Mouse (Mus musculus) limb, embryonic 14.5 days (tissue): ENCODE data around the gene Chmp5. TPM values are rescaled to one million over a fixed set of nuclear protein-coding genes. Genes with fewer than 3 reads are reported as not detected.
A peak's percentile ranks its signal among the peaks of the same experiment; 100 is the strongest.

ENCODE experiments used
- ATAC-seq: fragments of 200-750 bp; cut with Nextera tagmentation; 2 replicates; pipeline ENCODE4 v1.8.0; 2017; ENCODE audit warnings: low read depth, moderate number of reproducible peaks, moderate TSS enrichment; ENCODE audit not compliant: low FRiP score
- DNase-seq: peaks from one replicate; pipeline ENCODE4 v3.0.0-alpha.2; 2015; ENCODE audit warnings: low spot score
- H3K27ac ChIP-seq: fragments of 300-500 bp; sonication (generic); replicated peaks from 2 replicates; pipeline ENCODE4 v1.5.1; 2014; ENCODE audit warnings: low read depth, mild to moderate bottlenecking, low read length, moderate library complexity, mixed read lengths
- H3K27me3 ChIP-seq: fragments of 300-500 bp; sonication (generic); 2 replicates; pipeline ENCODE4 v1.6.1; 2014; ENCODE audit warnings: low read length, mixed read lengths; ENCODE audit not compliant: control insufficient read depth, insufficient read depth
- H3K36me3 ChIP-seq: fragments of 300-500 bp; sonication (generic); 2 replicates; pipeline ENCODE4 v1.6.1; 2014; ENCODE audit warnings: mild to moderate bottlenecking, low read length, moderate library complexity, mixed read lengths; ENCODE audit not compliant: control insufficient read depth, insufficient read depth
- H3K4me1 ChIP-seq: fragments of 300-500 bp; sonication (generic); 2 replicates; pipeline ENCODE4 v1.6.1; 2014; ENCODE audit warnings: antibody characterized with exemption, low read length, mixed read lengths; ENCODE audit not compliant: control insufficient read depth, insufficient read depth
- H3K4me2 ChIP-seq: fragments of 300-500 bp; sonication (generic); replicated peaks from 2 replicates; pipeline ENCODE4 v1.6.1; 2014; ENCODE audit warnings: low read depth, mild to moderate bottlenecking, low read length, moderate library complexity; ENCODE audit not compliant: severe bottlenecking
- H3K4me3 ChIP-seq: fragments of 300-500 bp; sonication (generic); replicated peaks from 2 replicates; pipeline ENCODE4 v1.5.1; 2014; ENCODE audit warnings: low read length
- H3K9ac ChIP-seq: fragments of 300-500 bp; sonication (generic); 2 replicates; pipeline ENCODE4 v1.6.1; 2014; ENCODE audit warnings: mild to moderate bottlenecking, low read depth, low read length, moderate library complexity; ENCODE audit not compliant: severe bottlenecking
- H3K9me3 ChIP-seq: fragments of 300-500 bp; sonication (generic); 2 replicates; pipeline ENCODE4 v1.6.1; 2016; ENCODE audit warnings: low read length; ENCODE audit not compliant: control insufficient read depth
- POLR2A ChIP-seq: fragments of 200-500 bp; IDR thresholded peaks from 2 replicates; pipeline ENCODE4 v1.8.0; 2012; ENCODE audit warnings: inconsistent platforms, mild to moderate bottlenecking, moderate library complexity, borderline replicate concordance; ENCODE audit not compliant: insufficient read depth, insufficient read length; ENCODE audit errors: extremely low read depth
- WGBS: fragments of 180-500 bp; shearing (Covaris S2); extraction: QIAGEN DNeasy Blood & Tissue Kit; methylation state at CpG from one replicate; pipeline ENCODE4 v1.1.7; 2014; 5-methylcytosine and 5-hydroxymethylcytosine counted together
- polyA plus RNA-seq, 2 experiments: library from polyadenylated mRNA; depleted of rRNA in 1 of 2; stranded (reverse) in 1 of 2; unstranded in 1 of 2; fragments of >200 nt; fragmentation: Nextera tagmentation in 1 of 2; extraction: Ambion mirVana in 1 of 2; gene quantifications; 2 replicates each; pipeline versions ENCODE4 v1.2.1 to v1.2.3; 2012 to 2014

Chmp5 gene
- polyA plus RNA-seq, 2 experiments = 76.2 to 101 TPM

DNA sequence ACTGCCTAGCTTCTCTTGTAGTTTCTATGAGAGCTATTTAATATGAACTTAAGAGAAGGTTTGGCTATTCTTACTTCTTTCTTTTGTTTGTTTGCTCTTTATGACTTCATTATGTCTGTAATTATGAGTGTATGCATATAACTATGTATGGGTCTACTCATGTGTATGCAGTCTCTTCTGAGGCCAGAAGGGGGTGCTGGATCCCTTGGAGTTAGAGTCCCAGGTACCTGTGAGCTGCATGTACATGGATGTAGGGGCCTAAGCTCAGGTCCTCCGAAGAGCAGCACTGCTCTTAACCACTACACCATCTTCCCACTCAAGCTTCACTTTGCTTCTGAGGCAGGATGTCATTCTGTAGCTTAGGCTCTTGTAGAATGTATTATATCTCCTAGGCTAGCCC, 5.3 kb downstream of the Chmp5 start:
- ATAC-seq (no peak), DNase-seq (no peak)
- Histone ChIP-seq H3K9me3 (no peaks in the 10 kb centered on the region), H3K4me1 (peaks cover 5% of the 10 kb centered on the region), H3K4me2 (no peak overlapping the region), H3K9ac (no peak overlapping the region), H3K36me3 (peaks cover 73% of the 10 kb centered on the region), H3K27me3 (no peaks in the 10 kb centered on the region), H3K4me3 (no peak overlapping the region), H3K27ac (no peak overlapping the region)
- 74% methylated on average over 1 of the region's 1 CpGs for WGBS
- no peak for TF ChIP-seq POLR2A

DNA sequence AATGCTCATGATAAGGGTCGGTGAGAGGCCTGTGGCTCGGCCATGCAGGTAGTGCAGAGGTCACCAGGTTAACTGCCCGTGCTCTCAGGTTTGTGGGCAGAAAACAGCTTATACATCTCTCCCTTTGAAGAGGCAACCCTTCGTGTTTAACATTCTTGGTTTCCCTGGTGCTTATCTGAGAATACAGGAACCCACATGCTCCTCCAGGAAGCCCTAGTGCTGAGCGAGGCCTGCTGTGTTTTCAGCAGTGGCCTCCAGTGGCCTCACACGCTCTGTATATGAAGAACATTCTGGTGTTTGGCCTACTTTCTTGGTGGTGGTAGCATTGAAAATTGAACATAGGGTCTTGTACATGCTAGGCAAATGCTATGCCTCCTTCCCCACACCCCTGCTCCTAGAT, 7.7 kb downstream of the Chmp5 start:
- 90% methylated on average over 6 of the region's 6 CpGs for WGBS
- peaks cover 86% of the 10 kb centered on the region for H3K36me3 ChIP-seq
- TF ChIP-seq POLR2A = no peak

DNA sequence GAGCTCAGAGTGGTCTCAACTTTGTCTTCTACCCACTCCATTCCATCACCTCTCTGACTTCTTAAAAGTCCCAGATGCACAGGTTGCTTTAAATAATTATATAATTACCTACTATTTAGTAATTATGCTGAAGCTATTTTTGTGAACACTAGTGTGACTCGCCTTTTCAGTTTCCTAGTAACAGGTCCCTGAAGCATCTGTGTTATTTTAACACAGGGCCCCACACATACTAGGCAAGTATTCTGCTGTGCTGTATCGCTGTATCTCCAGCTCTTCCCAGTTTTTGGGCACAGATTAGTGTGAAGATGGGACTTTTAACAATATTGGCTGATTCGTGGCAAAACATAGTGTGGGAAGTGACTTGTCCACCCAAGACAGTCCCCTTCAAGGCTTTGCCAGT, 15.3 kb downstream of the Chmp5 start:
- ATAC-seq = no peak

More for the DNA sequence above, 7.7 kb downstream of the Chmp5 start:
- ATAC-seq (no peak), DNase-seq (no peak)
- no peak overlapping the region for H3K4me2 ChIP-seq
- no peaks in the 10 kb centered on the region for H3K27me3 ChIP-seq
- H3K9me3 ChIP-seq = no peaks in the 10 kb centered on the region
- no peak overlapping the region for H3K4me3 ChIP-seq
- no peak overlapping the region for H3K9ac ChIP-seq
- no peaks in the 10 kb centered on the region for H3K4me1 ChIP-seq
- H3K27ac ChIP-seq = no peak overlapping the region

DNA sequence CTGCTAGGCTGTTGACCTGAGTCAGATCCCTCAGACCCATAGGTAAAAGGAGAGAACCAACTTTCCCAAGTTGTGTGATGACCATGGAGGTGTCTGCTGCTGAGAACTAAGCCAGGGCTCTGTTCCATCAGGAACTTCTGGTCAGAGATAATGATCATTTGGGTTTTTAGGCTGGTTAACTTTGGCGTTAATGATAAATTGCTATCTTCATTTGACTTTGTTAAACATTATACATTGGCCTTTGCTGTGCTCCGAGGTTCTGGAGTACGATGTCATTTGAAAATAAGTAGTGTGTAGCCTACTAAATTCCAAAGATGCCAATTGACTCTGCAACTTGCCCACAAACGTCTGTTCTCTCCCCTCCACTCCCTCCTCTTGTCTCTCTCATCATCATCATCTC, 21.0 kb downstream of the Chmp5 start:
- ATAC-seq (no peak), DNase-seq (no peak)
- no peak for TF ChIP-seq POLR2A
- 79% methylated on average over 4 of the region's 4 CpGs for WGBS
- Histone ChIP-seq H3K4me3 (no peak overlapping the region), H3K27ac (no peak overlapping the region), H3K27me3 (no peaks in the 10 kb centered on the region), H3K36me3 (peaks cover 28% of the 10 kb centered on the region), H3K4me2 (no peak overlapping the region), H3K9ac (no peak overlapping the region), H3K9me3 (no peaks in the 10 kb centered on the region), H3K4me1 (0 out of 2 replicates have a peak, but pooled peaks cover 2% of the 10 kb centered on the region)

More for the DNA sequence above, 15.3 kb downstream of the Chmp5 start:
- WGBS = 91% methylated on average over 3 of the region's 3 CpGs
- H3K9me3 ChIP-seq = no peaks in the 10 kb centered on the region
- H3K4me3 ChIP-seq = no peak overlapping the region
- no peak overlapping the region for H3K4me2 ChIP-seq
- H3K27me3 ChIP-seq = no peaks in the 10 kb centered on the region
- no peak for TF ChIP-seq POLR2A
- no peak overlapping the region for H3K27ac ChIP-seq
- no peak overlapping the region for H3K9ac ChIP-seq
- peaks cover 76% of the 10 kb centered on the region for H3K36me3 ChIP-seq
- no peaks in the 10 kb centered on the region for H3K4me1 ChIP-seq
- DNase-seq = no peak

DNA sequence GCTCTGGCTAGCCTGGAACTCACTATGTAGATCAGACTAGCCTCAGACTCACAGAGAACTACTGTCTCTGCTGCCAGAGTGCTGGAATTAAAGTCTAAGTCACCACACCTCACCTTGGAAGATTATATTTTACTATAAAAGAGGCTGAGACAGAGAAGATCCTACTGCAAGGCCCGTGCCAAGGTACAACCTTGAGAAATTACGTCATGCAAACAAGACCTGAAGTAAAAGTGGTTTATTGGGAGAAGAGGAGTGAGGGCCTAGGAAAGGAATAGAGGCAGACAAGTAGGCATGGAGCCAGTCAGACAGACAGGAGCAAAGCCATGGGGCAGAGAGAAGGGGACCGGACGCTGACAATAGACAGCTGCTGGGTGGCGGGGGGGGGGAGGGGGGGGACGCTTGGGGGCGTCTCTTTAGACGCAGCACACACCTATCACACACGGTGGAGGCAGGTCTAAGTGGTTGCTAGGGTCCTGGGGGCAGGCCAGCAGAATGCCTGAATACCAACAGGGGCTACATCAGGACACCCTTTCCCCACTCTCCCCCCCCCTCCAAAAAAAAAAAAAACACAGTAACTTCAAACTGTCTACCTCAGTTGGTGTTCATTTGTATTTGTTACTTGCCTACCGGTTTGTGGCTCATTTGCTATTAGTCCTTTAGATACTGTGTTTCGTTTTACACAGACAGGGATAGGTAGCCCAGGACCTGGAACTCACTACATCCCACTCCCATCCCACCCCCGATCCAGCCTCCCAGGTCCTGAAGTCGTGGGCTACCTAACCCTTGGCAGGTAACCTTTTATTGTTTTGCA, 21.8 kb downstream of the Chmp5 start:
- DNase-seq = peak; percentile 9

More for the DNA sequence above, 21.8 kb downstream of the Chmp5 start:
- Histone ChIP-seq H3K9me3 (no peaks in the 10 kb centered on the region), H3K9ac (peak overlapping the region; percentile 75), H3K4me1 (0 out of 2 replicates have a peak, but pooled peaks cover 2% of the 10 kb centered on the region), H3K4me2 (peak overlapping the region; percentile 75), H3K4me3 (peak overlapping the region; percentile 79), H3K36me3 (peaks cover 24% of the 10 kb centered on the region), H3K27me3 (no peaks in the 10 kb centered on the region), H3K27ac (peak overlapping the region; percentile 95)
- no peak for TF ChIP-seq POLR2A
- no peak; the same call in 1 of the 2 replicates for ATAC-seq
- WGBS = 11% methylated on average over 11 of the region's 13 CpGs
